Mouse (Mus musculus) lung, embryonic 16.5 days (tissue): Measurements from ENCODE around the gene Fasn. TPM values are rescaled to one million over a fixed set of nuclear protein-coding genes. Genes with fewer than 3 reads are reported as not detected.
A peak's percentile ranks its signal among the peaks of the same experiment; 100 is the strongest.

Experiments used
- ATAC-seq: fragments of 200-750 bp; cut with Nextera tagmentation; 2 replicates; pipeline ENCODE4 v1.8.0; 2017; ENCODE audit warnings: low read depth, mild to moderate bottlenecking, moderate library complexity
- H3K27ac ChIP-seq: fragments of 300-500 bp; sonication (generic); 2 replicates; pipeline ENCODE4 v1.5.1; 2014; ENCODE audit warnings: mild to moderate bottlenecking, control low read depth, low read length
- H3K27me3 ChIP-seq: fragments of 300-500 bp; sonication (generic); 2 replicates; pipeline ENCODE4 v1.6.1; 2014; ENCODE audit warnings: low read depth, low read length, mixed read lengths; ENCODE audit not compliant: control insufficient read depth, insufficient read depth
- H3K36me3 ChIP-seq: fragments of 300-500 bp; sonication (generic); 2 replicates; pipeline ENCODE4 v1.6.1; 2014; ENCODE audit warnings: low read length; ENCODE audit not compliant: control insufficient read depth, insufficient read depth
- H3K4me1 ChIP-seq: fragments of 300-500 bp; sonication (generic); replicated peaks from 2 replicates; pipeline ENCODE4 v1.6.1; 2014; ENCODE audit warnings: low read length, mixed read lengths; ENCODE audit not compliant: control insufficient read depth, insufficient read depth
- H3K4me2 ChIP-seq: fragments of 300-500 bp; sonication (generic); 2 replicates; pipeline ENCODE4 v1.6.1; 2014; ENCODE audit warnings: low read depth, low read length, control low read depth
- H3K4me3 ChIP-seq: fragments of 300-500 bp; sonication (generic); 2 replicates; pipeline ENCODE4 v1.5.1; 2014; ENCODE audit warnings: mild to moderate bottlenecking, low read length, control low read depth
- H3K9ac ChIP-seq: fragments of 300-500 bp; sonication (generic); 2 replicates; pipeline ENCODE4 v1.6.1; 2014; ENCODE audit warnings: low read length, control low read depth
- H3K9me3 ChIP-seq: fragments of 300-500 bp; sonication (generic); 2 replicates; pipeline ENCODE4 v1.6.1; 2016; ENCODE audit warnings: low read length; ENCODE audit not compliant: control insufficient read depth
- WGBS: fragments of 180-500 bp; shearing (Covaris S2); extraction: QIAGEN DNeasy Blood & Tissue Kit; methylation state at CpG from one replicate; pipeline ENCODE4 v1.1.7; 2014; 5-methylcytosine and 5-hydroxymethylcytosine counted together
- polyA plus RNA-seq: library from polyadenylated mRNA; unstranded; fragments of >200 nt; fragmentation: Nextera tagmentation; extraction: Ambion mirVana; gene quantifications from 2 replicates; pipeline ENCODE4 v1.2.1, GENCODE M21; 2015

Gene Fasn
- polyA plus RNA-seq, 1 experiment from 2014 or later = 50.6 TPM

- H3K9ac ChIP-seq = peak overlapping the region; percentile 91
- H3K36me3 ChIP-seq = peaks cover 34% of the 10 kb centered on the region
- no peak overlapping the region for H3K27ac ChIP-seq
- ATAC-seq = no peak
- peaks cover 27% of the 10 kb centered on the region for H3K4me1 ChIP-seq
- H3K4me3 ChIP-seq = peak overlapping the region; percentile 82
- no peaks in the 10 kb centered on the region for H3K9me3 ChIP-seq
- no peaks in the 10 kb centered on the region for H3K27me3 ChIP-seq
- peak overlapping the region; percentile 78 for H3K4me2 ChIP-seq
- WGBS = 37% methylated on average over 4 of the region's 4 CpGs
Observed at GRCm38 (mm10) chr11:120822321-120822720, 2.0 kb downstream of the Fasn start.

GRCm38 (mm10) chr11:120821076-120821922, 3.0 kb downstream of the Fasn start:
- Histone ChIP-seq H3K27me3 (no peaks in the 10 kb centered on the region), H3K36me3 (peaks cover 44% of the 10 kb centered on the region), H3K4me1 (peaks cover 27% of the 10 kb centered on the region), H3K9ac (peak overlapping the region; percentile 91), H3K4me2 (peak overlapping the region; percentile 78), H3K4me3 (peak overlapping the region; percentile 82), H3K27ac (no peak overlapping the region), H3K9me3 (no peaks in the 10 kb centered on the region)
- 63% methylated on average over 14 of the region's 14 CpGs for WGBS
- ATAC-seq = no peak

GRCm38 (mm10) chr11:120820546-120820945, 3.8 kb downstream of the Fasn start:
- Histone ChIP-seq H3K4me1 (peaks cover 27% of the 10 kb centered on the region), H3K9me3 (no peaks in the 10 kb centered on the region), H3K27ac (no peak overlapping the region), H3K4me2 (no peak overlapping the region), H3K4me3 (no peak overlapping the region), H3K27me3 (no peaks in the 10 kb centered on the region), H3K36me3 (peaks cover 51% of the 10 kb centered on the region), H3K9ac (no peak overlapping the region)
- ATAC-seq = no peak
- WGBS = 87% methylated on average over 14 of the region's 14 CpGs

GRCm38 (mm10) chr11:120819556-120819955, 4.8 kb downstream of the Fasn start:
- Histone ChIP-seq H3K27ac (no peak overlapping the region), H3K9me3 (no peaks in the 10 kb centered on the region), H3K9ac (no peak overlapping the region), H3K36me3 (peaks cover 60% of the 10 kb centered on the region), H3K27me3 (no peaks in the 10 kb centered on the region), H3K4me2 (no peak overlapping the region), H3K4me3 (no peak overlapping the region), H3K4me1 (peaks cover 20% of the 10 kb centered on the region)
- 94% methylated on average over 6 of the region's 6 CpGs for WGBS
- ATAC-seq = no peak

GRCm38 (mm10) chr11:120818251-120818650, 6.1 kb downstream of the Fasn start:
- Histone ChIP-seq H3K27me3 (no peaks in the 10 kb centered on the region), H3K4me3 (no peak overlapping the region), H3K9ac (no peak overlapping the region), H3K36me3 (peaks cover 72% of the 10 kb centered on the region), H3K9me3 (no peaks in the 10 kb centered on the region), H3K27ac (no peak overlapping the region), H3K4me1 (peaks cover 20% of the 10 kb centered on the region), H3K4me2 (no peak overlapping the region)
- 91% methylated on average over 13 of the region's 13 CpGs for WGBS
- ATAC-seq = no peak

- no peak overlapping the region for H3K4me3 ChIP-seq
- 87% methylated on average over 6 of the region's 6 CpGs for WGBS
- ATAC-seq = no peak
Observed at GRCm38 (mm10) chr11:120817358-120817757, 7.0 kb downstream of the Fasn start.

GRCm38 (mm10) chr11:120812068-120812467, 12.3 kb downstream of the Fasn start:
- H3K9ac ChIP-seq = no peak overlapping the region
- no peak for ATAC-seq
- peaks cover 95% of the 10 kb centered on the region for H3K36me3 ChIP-seq
- H3K27ac ChIP-seq = no peak overlapping the region
- 92% methylated on average over 16 of the region's 16 CpGs for WGBS
- H3K4me1 ChIP-seq = no peaks in the 10 kb centered on the region
- no peaks in the 10 kb centered on the region for H3K9me3 ChIP-seq
- no peak overlapping the region for H3K4me2 ChIP-seq
- no peak overlapping the region for H3K4me3 ChIP-seq
- H3K27me3 ChIP-seq = no peaks in the 10 kb centered on the region

More at GRCm38 (mm10) chr11:120817358-120817757, 7.0 kb downstream of the Fasn start:
- Histone ChIP-seq H3K9me3 (no peaks in the 10 kb centered on the region), H3K9ac (no peak overlapping the region), H3K27me3 (no peaks in the 10 kb centered on the region), H3K4me2 (no peak overlapping the region), H3K36me3 (peaks cover 81% of the 10 kb centered on the region), H3K4me1 (peaks cover 13% of the 10 kb centered on the region), H3K27ac (no peak overlapping the region)

- Histone ChIP-seq H3K27me3 (no peaks in the 10 kb centered on the region), H3K4me1 (no peaks in the 10 kb centered on the region), H3K4me3 (no peak overlapping the region), H3K9ac (no peak overlapping the region), H3K9me3 (no peaks in the 10 kb centered on the region), H3K36me3 (peaks cover 70% of the 10 kb centered on the region), H3K27ac (no peak overlapping the region), H3K4me2 (no peak overlapping the region)
- no peak for ATAC-seq
- WGBS = 89% methylated on average over 12 of the region's 12 CpGs
Observed at GRCm38 (mm10) chr11:120808010-120808409, 16.3 kb downstream of the Fasn start.

GRCm38 (mm10) chr11:120805375-120806298, 18.7 kb downstream of the Fasn start:
- Histone ChIP-seq H3K4me3 (no peak overlapping the region), H3K4me2 (no peak overlapping the region), H3K36me3 (peaks cover 46% of the 10 kb centered on the region), H3K9ac (no peak overlapping the region), H3K27me3 (no peaks in the 10 kb centered on the region), H3K9me3 (no peaks in the 10 kb centered on the region), H3K27ac (no peak overlapping the region), H3K4me1 (no peaks in the 10 kb centered on the region; the same call in 1 of the 2 replicates)
- no peak for ATAC-seq
- 78% methylated on average over 7 of the region's 7 CpGs for WGBS
